Mouse (Mus musculus) midbrain, embryonic 11.5 days (tissue): ENCODE data around the gene Itga6. TPM values are rescaled to one million over a fixed set of nuclear protein-coding genes. Genes with fewer than 3 reads are reported as not detected.

ENCODE experiments used
- ATAC-seq: fragments of 200-750 bp; cut with Nextera tagmentation; 2 replicates; pipeline ENCODE4 v1.8.0; 2017; ENCODE audit warnings: moderate TSS enrichment, moderate library complexity; ENCODE audit not compliant: low FRiP score
- DNase-seq: peaks from one replicate; pipeline ENCODE4 v3.0.0; 2015; ENCODE audit warnings: low spot score; ENCODE audit errors: missing footprints
- H3K27ac ChIP-seq: fragments of 300-500 bp; sonication (generic); 2 replicates; pipeline ENCODE4 v1.5.1; 2014; ENCODE audit warnings: low read depth, low read length
- H3K27me3 ChIP-seq: fragments of 300-500 bp; sonication (generic); 2 replicates; pipeline ENCODE4 v1.6.1; 2014; ENCODE audit warnings: mild to moderate bottlenecking, low read length, moderate library complexity, mixed read lengths; ENCODE audit not compliant: control insufficient read depth, insufficient read depth
- H3K36me3 ChIP-seq: fragments of 300-500 bp; sonication (generic); 2 replicates; pipeline ENCODE4 v1.6.1; 2014; ENCODE audit warnings: mild to moderate bottlenecking, low read length, moderate library complexity, mixed read lengths; ENCODE audit not compliant: control insufficient read depth, insufficient read depth
- H3K4me1 ChIP-seq: fragments of 300-500 bp; sonication (generic); 2 replicates; pipeline ENCODE4 v1.6.1; 2014; ENCODE audit warnings: low read length; ENCODE audit not compliant: control insufficient read depth, insufficient read depth
- H3K4me2 ChIP-seq: fragments of 300-500 bp; sonication (generic); 2 replicates; pipeline ENCODE4 v1.6.1; 2014; ENCODE audit warnings: mild to moderate bottlenecking, moderate library complexity
- H3K4me3 ChIP-seq: fragments of 300-500 bp; sonication (generic); 2 replicates; pipeline ENCODE4 v1.5.1; 2014; ENCODE audit warnings: low read depth, low read length
- H3K9ac ChIP-seq: fragments of 300-500 bp; sonication (generic); 2 replicates; pipeline ENCODE4 v1.6.1; 2014; ENCODE audit warnings: low read length
- H3K9me3 ChIP-seq: fragments of 300-500 bp; sonication (generic); 2 replicates; pipeline ENCODE4 v1.6.1; 2016; ENCODE audit warnings: low read length; ENCODE audit not compliant: control insufficient read depth
- WGBS: fragments of 180-500 bp; shearing (Covaris S2); extraction: QIAGEN DNeasy Blood & Tissue Kit; methylation state at CpG from one replicate; pipeline ENCODE4 v1.1.7; 2014; 5-methylcytosine and 5-hydroxymethylcytosine counted together
- polyA plus RNA-seq: library from polyadenylated mRNA; unstranded; fragments of >200 nt; fragmentation: Nextera tagmentation; extraction: Ambion mirVana; gene quantifications from 2 replicates; pipeline ENCODE4 v1.2.1, GENCODE M21; 2014

Itga6 gene
- polyA plus RNA-seq, 1 experiment from 2014 or later, result 28.7 TPM

DNA sequence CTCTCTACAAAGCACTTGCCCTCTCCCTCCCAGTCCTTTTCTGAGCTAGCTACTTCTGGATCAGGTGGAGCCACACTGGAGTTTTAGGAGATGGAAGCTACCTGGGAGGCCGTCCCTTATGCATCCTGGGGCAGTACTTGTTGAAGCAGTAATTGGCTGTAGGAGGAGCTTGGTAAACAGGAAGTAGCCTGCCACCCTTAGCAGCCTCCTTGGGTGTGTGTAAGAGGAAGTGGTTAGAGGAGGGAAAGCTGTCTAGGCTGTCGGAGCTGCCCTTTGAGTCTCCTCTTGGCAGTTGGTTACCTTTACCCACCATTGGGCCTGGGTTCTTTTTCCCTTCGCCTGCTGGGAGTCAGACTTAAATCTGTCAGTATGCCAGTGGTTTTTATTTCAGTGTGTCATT is 68.6 kb downstream of the Itga6 start:
- no peaks in the 10 kb centered on the region for H3K27me3 ChIP-seq
- no peak overlapping the region for H3K4me3 ChIP-seq
- peaks cover 15% of the 10 kb centered on the region for H3K4me1 ChIP-seq
- H3K9ac ChIP-seq, result no peak overlapping the region
- no peak for ATAC-seq
- no peak overlapping the region for H3K27ac ChIP-seq
- WGBS, result 62% methylated on average over 3 of the region's 3 CpGs
- DNase-seq, result no peak
- H3K9me3 ChIP-seq, result no peaks in the 10 kb centered on the region
- H3K36me3 ChIP-seq, result no peaks in the 10 kb centered on the region
- H3K4me2 ChIP-seq, result no peak overlapping the region

DNA sequence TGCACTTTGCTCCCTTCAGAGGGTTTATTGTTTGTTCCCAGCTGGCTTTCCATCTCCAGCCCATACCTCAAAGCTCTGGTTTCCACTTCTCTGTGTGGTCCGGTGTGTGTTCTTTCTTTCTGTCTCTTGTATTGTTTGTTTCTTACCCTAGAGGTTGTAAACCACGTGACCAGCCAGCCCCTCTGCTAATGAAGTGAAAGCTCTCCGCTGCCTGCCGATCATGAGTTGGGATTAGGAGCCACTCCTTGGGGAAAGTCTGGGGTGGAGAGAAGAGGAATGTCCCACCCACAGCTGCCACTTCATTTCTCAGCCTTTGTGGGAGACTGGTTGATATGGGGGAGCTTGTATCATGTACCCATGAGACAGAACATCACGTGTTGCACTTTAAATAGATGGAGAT is 69.9 kb downstream of the Itga6 start:
- Histone ChIP-seq H3K4me1 (peaks cover 15% of the 10 kb centered on the region), H3K36me3 (no peaks in the 10 kb centered on the region), H3K9me3 (no peaks in the 10 kb centered on the region), H3K4me3 (no peak overlapping the region), H3K27ac (no peak overlapping the region), H3K27me3 (no peaks in the 10 kb centered on the region), H3K4me2 (no peak overlapping the region), H3K9ac (no peak overlapping the region)
- WGBS, result 15% methylated on average over 5 of the region's 5 CpGs
- no peak for DNase-seq
- no peak for ATAC-seq

DNA sequence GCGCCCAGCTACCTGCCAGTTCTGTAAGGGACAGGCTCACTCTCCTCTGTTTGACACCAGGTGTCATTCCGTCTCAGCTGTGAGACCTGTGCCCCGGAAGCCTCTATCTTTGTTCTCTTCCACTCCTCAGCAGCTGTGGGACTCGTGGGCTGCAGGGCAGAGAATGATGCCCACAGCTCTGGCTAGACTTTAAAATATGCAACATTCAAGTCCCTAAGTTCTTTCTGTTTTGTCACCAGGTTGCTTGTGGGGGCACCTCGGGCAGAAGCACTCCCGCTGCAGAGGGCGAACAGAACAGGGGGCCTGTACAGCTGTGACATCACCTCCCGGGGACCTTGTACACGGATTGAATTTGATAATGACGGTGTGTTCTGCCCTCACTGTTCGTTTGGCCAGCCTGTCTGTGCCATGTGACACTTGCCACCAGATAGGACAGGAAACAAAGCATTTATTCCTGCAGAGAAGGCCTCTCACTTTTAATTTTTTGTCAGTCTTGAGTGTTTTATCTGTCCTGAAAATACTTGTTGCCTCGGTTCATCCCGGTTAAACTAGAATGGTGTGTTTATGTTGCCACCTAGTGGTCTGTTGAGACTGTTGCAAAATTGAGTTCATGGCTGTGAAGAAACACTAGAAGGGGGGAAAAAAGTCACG is 71.1 kb downstream of the Itga6 start:
- WGBS, result 43% methylated on average over 14 of the region's 14 CpGs
- Histone ChIP-seq H3K27ac (no peak overlapping the region), H3K4me3 (no peak overlapping the region), H3K4me1 (peaks cover 15% of the 10 kb centered on the region), H3K9ac (no peak overlapping the region), H3K27me3 (no peaks in the 10 kb centered on the region), H3K9me3 (no peaks in the 10 kb centered on the region), H3K4me2 (no peak overlapping the region), H3K36me3 (no peaks in the 10 kb centered on the region)
- DNase-seq, result peak; percentile 92
- ATAC-seq, result no peak

- Histone ChIP-seq H3K4me1 (no peaks in the 10 kb centered on the region), H3K27me3 (no peaks in the 10 kb centered on the region)
Observed at GRCm38 (mm10) chr2:71824146-71824545, 78.7 kb downstream of the Itga6 start.

GRCm38 (mm10) chr2:71827711-71828110 is 82.3 kb downstream of the Itga6 start:
- DNase-seq (peak; percentile 69), ATAC-seq (no peak)
- no peak overlapping the region for H3K27ac ChIP-seq
- 84% methylated on average over 13 of the region's 13 CpGs for WGBS
- no peaks in the 10 kb centered on the region for H3K9me3 ChIP-seq
- no peak overlapping the region for H3K4me3 ChIP-seq
- H3K36me3 ChIP-seq, result no peaks in the 10 kb centered on the region; the same call in 1 of the 2 replicates
- no peaks in the 10 kb centered on the region for H3K27me3 ChIP-seq
- H3K4me1 ChIP-seq, result no peaks in the 10 kb centered on the region
- H3K4me2 ChIP-seq, result no peak overlapping the region
- H3K9ac ChIP-seq, result no peak overlapping the region

More at GRCm38 (mm10) chr2:71824146-71824545, 78.7 kb downstream of the Itga6 start:
- Histone ChIP-seq H3K36me3 (no peaks in the 10 kb centered on the region; the same call in 1 of the 2 replicates), H3K9me3 (no peaks in the 10 kb centered on the region), H3K27ac (no peak overlapping the region), H3K4me2 (no peak overlapping the region), H3K4me3 (no peak overlapping the region), H3K9ac (no peak overlapping the region)
- WGBS, result 79% methylated on average over 13 of the region's 13 CpGs
- ATAC-seq (no peak), DNase-seq (no peak)

- no peaks in the 10 kb centered on the region for H3K36me3 ChIP-seq
- H3K4me3 ChIP-seq, result no peak overlapping the region
- no peaks in the 10 kb centered on the region for H3K4me1 ChIP-seq
- no peak for ATAC-seq
- no peak overlapping the region for H3K9ac ChIP-seq
- no peaks in the 10 kb centered on the region for H3K9me3 ChIP-seq
- H3K27me3 ChIP-seq, result no peaks in the 10 kb centered on the region
- H3K4me2 ChIP-seq, result no peak overlapping the region
- whole genome bisulfite sequencing, result 78% methylated on average over 11 of the region's 11 CpGs
- DNase-seq, result peak; percentile 82
- H3K27ac ChIP-seq, result no peak overlapping the region
Observed at GRCm38 (mm10) chr2:71828928-71829327, 83.5 kb downstream of the Itga6 start.

- DNase-seq (peak; percentile 62), ATAC-seq (no peak)
- no peaks in the 10 kb centered on the region for H3K36me3 ChIP-seq
- H3K9me3 ChIP-seq, result no peaks in the 10 kb centered on the region
- H3K9ac ChIP-seq, result no peak overlapping the region
- H3K4me2 ChIP-seq, result no peak overlapping the region
- H3K4me1 ChIP-seq, result no peaks in the 10 kb centered on the region
- H3K27me3 ChIP-seq, result no peaks in the 10 kb centered on the region
- no peak overlapping the region for H3K4me3 ChIP-seq
- no peak overlapping the region for H3K27ac ChIP-seq
- 83% methylated on average over 6 of the region's 6 CpGs for WGBS
Observed at GRCm38 (mm10) chr2:71833626-71834025, 88.2 kb downstream of the Itga6 start.

GRCm38 (mm10) chr2:71834371-71834770 is 89.0 kb downstream of the Itga6 start:
- Histone ChIP-seq H3K4me3 (no peak overlapping the region), H3K36me3 (no peaks in the 10 kb centered on the region), H3K27me3 (no peaks in the 10 kb centered on the region), H3K27ac (no peak overlapping the region), H3K9ac (no peak overlapping the region), H3K4me2 (no peak overlapping the region), H3K9me3 (no peaks in the 10 kb centered on the region), H3K4me1 (no peaks in the 10 kb centered on the region)
- peak; percentile 54 for DNase-seq
- no peak for ATAC-seq
- 85% methylated on average over 7 of the region's 7 CpGs for WGBS

DNA sequence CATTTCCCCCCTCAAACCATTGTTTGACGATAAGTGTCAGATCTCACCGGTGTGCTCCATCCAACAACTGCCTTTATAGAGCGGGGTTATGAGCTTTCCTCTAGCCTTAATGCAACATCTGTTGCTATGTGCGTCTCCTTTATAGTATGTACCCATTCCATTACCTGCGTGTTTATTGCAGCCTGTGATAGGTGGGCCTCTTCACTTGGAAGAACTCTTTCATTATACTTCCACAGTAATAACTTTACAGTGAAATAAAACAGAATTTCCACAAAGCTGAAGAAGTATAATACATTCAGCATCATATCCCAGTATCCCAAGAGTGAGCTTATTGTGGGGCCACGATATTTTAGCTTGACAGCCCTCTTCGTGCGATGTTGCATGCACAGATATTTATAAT is 90.1 kb downstream of the Itga6 start:
- H3K9me3 ChIP-seq, result no peaks in the 10 kb centered on the region
- H3K9ac ChIP-seq, result no peak overlapping the region
- H3K27ac ChIP-seq, result no peak overlapping the region
- H3K4me2 ChIP-seq, result no peak overlapping the region
- DNase-seq (peak; percentile 69), ATAC-seq (no peak)
- no peaks in the 10 kb centered on the region for H3K4me1 ChIP-seq
- H3K27me3 ChIP-seq, result no peaks in the 10 kb centered on the region
- H3K4me3 ChIP-seq, result no peak overlapping the region
- H3K36me3 ChIP-seq, result no peaks in the 10 kb centered on the region
- 93% methylated on average over 8 of the region's 8 CpGs for WGBS
